Mouse (Mus musculus) lung, embryonic 15.5 days (tissue): Measurements from ENCODE around the gene Slc11a2. TPM values are rescaled to one million over a fixed set of nuclear protein-coding genes. Genes with fewer than 3 reads are reported as not detected.
A peak's percentile ranks its signal among the peaks of the same experiment; 100 is the strongest.

Experiments used
- ATAC-seq: fragments of 200-750 bp; cut with Nextera tagmentation; 2 replicates; pipeline ENCODE4 v1.8.0; 2017; ENCODE audit warnings: moderate number of reproducible peaks, borderline replicate concordance; ENCODE audit not compliant: low FRiP score, low TSS enrichment; ENCODE audit errors: extremely low read depth
- H3K27ac ChIP-seq: fragments of 300-500 bp; sonication (generic); 2 replicates; pipeline ENCODE4 v1.5.1; 2015; ENCODE audit warnings: moderate library complexity, mild to moderate bottlenecking, inconsistent platforms
- H3K27me3 ChIP-seq: fragments of 300-500 bp; sonication (generic); 2 replicates; pipeline ENCODE4 v1.6.1; 2015; ENCODE audit warnings: inconsistent platforms
- H3K36me3 ChIP-seq: fragments of 300-500 bp; sonication (generic); 2 replicates; pipeline ENCODE4 v1.6.1; 2015; ENCODE audit warnings: inconsistent platforms
- H3K4me1 ChIP-seq: fragments of 300-500 bp; sonication (generic); 2 replicates; pipeline ENCODE4 v1.6.1; 2015; ENCODE audit warnings: inconsistent platforms
- H3K4me2 ChIP-seq: fragments of 300-500 bp; sonication (generic); 2 replicates; pipeline ENCODE4 v1.6.1; 2015; ENCODE audit warnings: inconsistent platforms, mild to moderate bottlenecking, moderate library complexity
- H3K4me3 ChIP-seq: fragments of 300-500 bp; sonication (generic); 2 replicates; pipeline ENCODE4 v1.5.1; 2015; ENCODE audit warnings: mild to moderate bottlenecking, inconsistent platforms
- H3K9ac ChIP-seq: fragments of 300-500 bp; sonication (generic); 2 replicates; pipeline ENCODE4 v1.6.1; 2015; ENCODE audit warnings: inconsistent platforms
- H3K9me3 ChIP-seq: fragments of 300-500 bp; sonication (generic); 2 replicates; pipeline ENCODE4 v1.6.1; 2016; ENCODE audit warnings: inconsistent platforms
- WGBS: fragments of 180-500 bp; shearing (Covaris S2); methylation state at CpG from one replicate; pipeline ENCODE4 v1.1.7; 2015; 5-methylcytosine and 5-hydroxymethylcytosine counted together
- polyA plus RNA-seq: library from polyadenylated mRNA; unstranded; fragments of >200 nt; fragmentation: Nextera tagmentation; extraction: Ambion mirVana; gene quantifications from 2 replicates; pipeline ENCODE4 v1.2.1, GENCODE M21; 2015

The Slc11a2 gene
- polyA plus RNA-seq, 1 experiment from 2014 or later, result 26.0 TPM

DNA sequence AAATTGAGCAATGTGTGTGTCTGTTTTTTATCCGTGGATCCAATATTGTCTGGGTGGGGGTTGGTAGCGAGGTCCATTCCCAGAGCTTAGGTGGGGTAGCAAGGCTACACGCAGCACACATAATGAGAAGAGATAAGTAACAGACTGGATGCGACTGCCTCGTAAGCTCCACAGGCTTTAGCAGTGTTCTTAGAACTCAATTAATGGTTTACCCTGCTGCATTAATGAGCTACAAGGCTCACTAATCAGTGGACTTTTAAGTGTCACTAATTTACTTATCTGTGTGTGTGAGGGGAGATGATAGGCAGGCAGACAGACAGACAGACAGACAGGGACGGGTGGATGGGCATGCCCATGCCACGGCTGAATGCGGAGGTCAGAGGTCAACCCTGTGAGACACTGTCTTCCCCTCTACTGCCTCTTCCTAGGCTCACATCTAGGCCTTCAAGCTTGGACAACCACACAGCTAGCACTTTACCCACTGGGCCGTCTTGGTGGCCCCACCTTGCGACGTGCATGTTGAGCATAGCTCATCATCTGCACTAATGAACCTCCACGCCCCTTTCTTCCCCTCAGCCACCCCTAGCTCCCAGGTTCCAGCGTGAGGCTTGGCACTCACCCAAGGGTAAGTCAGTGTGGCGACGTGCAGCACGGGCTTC lies 24.2 kb downstream of the Slc11a2 start:
- 86% methylated on average over 16 of the region's 16 CpGs for WGBS
- Histone ChIP-seq H3K27ac (no peak overlapping the region), H3K4me3 (no peak overlapping the region), H3K9ac (no peak overlapping the region), H3K4me1 (no peaks in the 10 kb centered on the region), H3K9me3 (no peaks in the 10 kb centered on the region), H3K36me3 (peaks cover 92% of the 10 kb centered on the region), H3K27me3 (no peaks in the 10 kb centered on the region), H3K4me2 (no peak overlapping the region)
- ATAC-seq, result no peak

DNA sequence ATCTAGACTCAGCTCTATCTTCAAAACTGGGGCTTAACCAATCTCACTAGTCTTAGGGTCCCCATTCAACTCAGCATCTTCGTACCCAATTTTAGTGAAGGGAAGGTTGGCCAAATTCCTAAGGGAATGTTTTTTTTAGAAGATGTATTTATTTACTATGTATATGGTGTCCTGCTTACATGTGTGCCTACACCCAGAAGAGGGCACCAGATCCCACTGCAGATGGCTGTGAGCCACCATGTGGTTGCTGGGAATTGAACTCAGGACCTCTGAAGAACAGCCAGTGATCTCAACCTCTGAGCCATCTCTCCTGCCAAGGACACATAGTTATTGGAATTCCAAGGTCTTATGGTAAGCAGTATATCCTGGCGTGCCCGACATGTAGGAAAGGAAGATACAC lies 29.3 kb downstream of the Slc11a2 start:
- Histone ChIP-seq H3K4me2 (no peak overlapping the region), H3K36me3 (peaks cover 55% of the 10 kb centered on the region), H3K9me3 (no peaks in the 10 kb centered on the region), H3K4me1 (no peaks in the 10 kb centered on the region), H3K4me3 (no peak overlapping the region), H3K27me3 (no peaks in the 10 kb centered on the region), H3K9ac (no peak overlapping the region), H3K27ac (no peak overlapping the region)
- WGBS, result 96% methylated on average over 3 of the region's 3 CpGs
- ATAC-seq, result no peak

DNA sequence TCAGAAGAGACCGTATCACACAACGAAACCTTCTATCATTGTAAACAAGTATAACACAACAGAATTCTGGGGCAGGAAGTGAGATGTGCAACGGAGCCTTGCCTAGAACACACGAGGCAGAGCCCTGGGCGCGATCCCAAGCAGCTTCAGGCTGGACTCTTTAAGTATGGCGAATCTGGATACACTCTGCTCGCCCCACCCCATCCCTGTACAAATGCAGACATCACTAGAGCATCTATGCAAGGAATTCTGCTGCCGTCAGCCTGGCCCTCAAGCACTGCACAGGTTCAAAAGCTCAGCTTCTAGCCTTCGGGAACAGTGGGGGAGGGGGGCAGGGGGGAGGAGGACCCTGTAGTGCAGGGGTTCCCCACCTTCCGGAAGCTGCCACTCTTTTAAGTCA lies 31.9 kb downstream of the Slc11a2 start:
- 80% methylated on average over 11 of the region's 11 CpGs for WGBS
- no peak overlapping the region for H3K4me3 ChIP-seq
- H3K4me1 ChIP-seq, result peaks cover 4% of the 10 kb centered on the region; the same call in 1 of the 2 replicates
- H3K4me2 ChIP-seq, result no peak overlapping the region
- H3K36me3 ChIP-seq, result peaks cover 30% of the 10 kb centered on the region
- no peaks in the 10 kb centered on the region for H3K27me3 ChIP-seq
- H3K9me3 ChIP-seq, result no peaks in the 10 kb centered on the region
- ATAC-seq, result no peak
- H3K27ac ChIP-seq, result no peak overlapping the region
- no peak overlapping the region for H3K9ac ChIP-seq

DNA sequence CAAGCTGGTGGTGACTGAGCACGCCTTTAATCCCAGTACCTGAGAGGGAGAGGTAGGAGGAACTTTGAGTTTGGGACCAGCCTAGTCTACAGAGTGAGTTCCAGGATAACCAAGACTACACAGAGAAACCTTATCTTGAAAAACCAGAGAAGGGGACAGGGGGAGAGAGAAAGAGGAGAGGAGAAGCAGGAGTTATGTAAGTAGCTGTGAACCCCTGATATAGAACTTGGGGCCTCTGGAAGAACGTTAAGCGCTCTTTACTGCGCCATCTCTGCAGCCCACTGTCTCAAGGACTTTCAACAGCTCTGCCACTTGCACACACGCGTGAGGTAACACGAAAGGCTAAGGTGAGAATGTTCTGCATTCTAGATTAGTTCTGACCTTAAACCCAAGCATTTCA lies 33.3 kb downstream of the Slc11a2 start:
- H3K4me1 ChIP-seq, result peaks cover 4% of the 10 kb centered on the region; the same call in 1 of the 2 replicates
- ATAC-seq, result no peak
- WGBS, result 86% methylated on average over 7 of the region's 7 CpGs
- H3K9me3 ChIP-seq, result no peaks in the 10 kb centered on the region
- H3K27ac ChIP-seq, result no peak overlapping the region
- H3K27me3 ChIP-seq, result no peaks in the 10 kb centered on the region
- H3K4me2 ChIP-seq, result no peak overlapping the region
- H3K4me3 ChIP-seq, result no peak overlapping the region
- H3K36me3 ChIP-seq, result peaks cover 16% of the 10 kb centered on the region
- no peak overlapping the region for H3K9ac ChIP-seq

DNA sequence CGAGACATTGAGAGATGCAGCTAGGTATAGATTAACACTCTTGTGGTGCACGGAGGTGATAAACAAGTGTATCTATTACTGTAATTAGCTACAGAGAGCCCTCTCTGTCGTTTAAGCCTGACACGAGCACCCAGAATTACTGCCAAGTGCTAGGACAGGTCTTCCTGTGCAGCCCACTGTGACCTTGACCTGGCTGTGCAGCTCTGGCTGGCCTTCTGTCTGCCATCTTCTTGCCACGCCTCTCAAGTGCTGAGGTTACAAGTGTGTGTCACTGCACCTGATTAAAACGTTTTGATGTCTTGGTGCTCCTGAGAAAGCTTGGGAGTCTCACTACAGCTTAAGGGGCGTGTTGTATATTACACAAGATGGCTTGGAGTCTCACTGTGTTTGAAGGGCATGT lies 33.8 kb downstream of the Slc11a2 start:
- no peak overlapping the region for H3K9ac ChIP-seq
- H3K9me3 ChIP-seq, result no peaks in the 10 kb centered on the region
- H3K4me3 ChIP-seq, result no peak overlapping the region
- peaks cover 4% of the 10 kb centered on the region; the same call in 1 of the 2 replicates for H3K4me1 ChIP-seq
- peaks cover 11% of the 10 kb centered on the region for H3K36me3 ChIP-seq
- H3K27ac ChIP-seq, result no peak overlapping the region
- H3K4me2 ChIP-seq, result no peak overlapping the region
- no peak for ATAC-seq
- 69% methylated on average over 7 of the region's 7 CpGs for whole genome bisulfite sequencing
- H3K27me3 ChIP-seq, result no peaks in the 10 kb centered on the region

DNA sequence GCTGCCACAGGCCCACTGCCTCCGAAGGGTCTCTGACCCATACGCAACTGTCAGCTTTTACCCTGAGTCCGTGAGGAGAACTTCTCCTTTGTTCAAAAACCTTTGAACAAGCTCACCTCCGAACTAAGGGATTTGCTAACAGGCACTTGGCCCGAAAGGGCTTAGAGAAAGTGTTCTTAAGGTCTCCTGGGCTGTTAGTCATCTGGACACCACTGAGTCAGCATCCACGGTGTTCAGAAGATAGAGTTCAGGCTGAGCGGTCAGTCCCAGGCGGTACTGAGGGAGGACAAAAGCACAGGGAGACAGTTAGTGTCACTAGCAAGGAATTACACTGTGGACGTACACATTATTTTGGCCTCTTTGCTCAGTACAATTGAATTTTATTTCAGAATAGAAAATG lies 36.0 kb downstream of the Slc11a2 start:
- no peak for ATAC-seq
- 51% methylated on average over 9 of the region's 9 CpGs for WGBS
- Histone ChIP-seq H3K27me3 (no peaks in the 10 kb centered on the region), H3K27ac (peak overlapping the region; percentile 19), H3K9ac (no peak overlapping the region), H3K36me3 (no peaks in the 10 kb centered on the region; the same call in 1 of the 2 replicates), H3K4me3 (no peak overlapping the region), H3K9me3 (no peaks in the 10 kb centered on the region), H3K4me2 (no peak overlapping the region), H3K4me1 (peaks cover 4% of the 10 kb centered on the region; the same call in 1 of the 2 replicates)

DNA sequence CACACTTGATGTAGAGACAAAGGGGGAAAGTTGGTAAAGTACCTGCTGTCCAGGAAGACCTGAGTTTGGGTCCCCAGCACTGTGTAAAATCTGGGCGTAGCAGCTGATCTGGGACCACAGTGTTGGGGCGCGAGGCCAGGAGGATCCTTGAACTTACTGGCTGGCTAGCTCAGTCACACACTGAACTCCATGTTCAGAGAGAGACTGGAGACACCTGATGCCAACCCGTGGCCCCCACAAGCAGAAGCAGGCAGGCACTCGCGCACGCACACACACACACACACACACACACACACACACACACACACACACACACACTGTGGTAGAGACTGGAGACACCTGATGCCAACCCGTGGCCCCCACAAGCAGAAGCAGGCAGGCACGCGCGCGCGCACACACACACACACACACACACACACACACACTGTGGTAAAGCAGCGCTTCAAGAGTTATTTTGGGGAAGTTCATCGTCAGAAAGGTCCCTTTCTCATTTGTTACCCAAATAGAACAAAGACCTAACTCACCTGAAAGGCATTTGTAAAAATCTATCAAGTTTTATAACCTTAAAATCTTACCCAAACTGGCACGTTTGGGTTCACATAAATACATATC lies 36.5 kb downstream of the Slc11a2 start:
- 72% methylated on average over 15 of the region's 16 CpGs for WGBS
- Histone ChIP-seq H3K9me3 (no peaks in the 10 kb centered on the region), H3K27me3 (no peaks in the 10 kb centered on the region), H3K27ac (peak overlapping the region; percentile 63), H3K4me1 (peaks cover 4% of the 10 kb centered on the region; the same call in 1 of the 2 replicates), H3K9ac (no peak overlapping the region), H3K4me2 (peak overlapping the region; percentile 42), H3K36me3 (no peaks in the 10 kb centered on the region; the same call in 1 of the 2 replicates), H3K4me3 (no peak overlapping the region; the same call in 1 of the 2 replicates)
- ATAC-seq, result 0 out of 2 replicates have a peak, but pooled peaks have one; percentile 28

DNA sequence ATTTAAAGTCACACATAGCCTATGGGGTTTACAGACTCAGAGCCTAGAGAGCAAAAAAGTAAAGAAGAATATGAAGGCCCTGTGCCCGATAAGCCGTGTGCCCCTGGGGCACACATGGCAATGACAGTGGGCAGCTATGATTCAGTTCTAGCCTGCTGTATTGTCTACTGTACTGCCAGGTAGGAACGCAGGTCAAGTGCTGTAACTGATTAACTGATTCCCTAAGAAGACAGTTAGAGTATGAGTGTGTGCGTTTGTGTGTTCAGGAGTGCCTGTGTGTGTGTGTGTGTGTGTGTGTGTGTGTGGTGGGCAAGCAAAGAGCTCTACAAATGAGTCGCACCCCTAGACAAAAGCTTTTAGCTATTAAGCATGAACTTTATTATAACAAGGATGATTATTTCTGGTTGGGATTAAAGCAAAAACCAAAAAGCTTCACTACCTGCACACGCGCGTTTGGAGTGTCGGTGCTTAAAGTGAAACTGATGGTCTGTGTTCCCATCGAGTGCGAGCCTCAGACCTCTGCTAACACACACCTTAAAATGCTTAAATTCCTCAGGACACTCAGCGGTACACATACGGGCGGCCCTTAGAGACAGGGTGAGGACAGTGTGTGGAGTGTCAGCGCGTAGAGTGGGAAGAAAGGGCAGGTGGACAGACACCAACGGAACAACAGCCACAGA lies 37.2 kb downstream of the Slc11a2 start:
- H3K4me3 ChIP-seq, result no peak overlapping the region; the same call in 1 of the 2 replicates
- no peaks in the 10 kb centered on the region for H3K27me3 ChIP-seq
- no peaks in the 10 kb centered on the region for H3K36me3 ChIP-seq
- ATAC-seq, result 0 out of 2 replicates have a peak, but pooled peaks have one; percentile 53
- no peaks in the 10 kb centered on the region for H3K9me3 ChIP-seq
- peaks cover 4% of the 10 kb centered on the region; the same call in 1 of the 2 replicates for H3K4me1 ChIP-seq
- H3K9ac ChIP-seq, result no peak overlapping the region
- H3K27ac ChIP-seq, result peak overlapping the region; percentile 63
- H3K4me2 ChIP-seq, result peak overlapping the region; percentile 42
- 52% methylated on average over 17 of the region's 17 CpGs for WGBS

DNA sequence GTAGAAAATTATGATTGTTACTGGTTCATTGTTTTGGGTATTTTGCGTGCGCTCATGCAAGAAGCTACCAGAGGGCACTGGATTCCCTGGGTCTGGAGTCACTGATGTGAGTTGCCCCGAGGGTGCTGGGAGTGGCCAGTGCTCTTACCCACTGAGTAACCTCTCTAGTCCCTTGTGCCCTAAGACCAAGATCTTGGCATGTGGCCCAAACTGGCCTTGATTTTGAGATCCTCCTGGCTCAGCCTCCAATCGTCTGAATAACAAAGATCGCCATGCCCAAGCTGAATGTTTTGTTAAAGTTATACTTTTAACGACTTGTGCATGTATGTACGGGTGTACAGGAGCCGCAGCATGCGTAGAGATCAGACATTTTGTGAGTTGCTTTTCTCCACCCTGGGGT lies 39.2 kb downstream of the Slc11a2 start:
- H3K27me3 ChIP-seq, result no peaks in the 10 kb centered on the region
- no peaks in the 10 kb centered on the region for H3K36me3 ChIP-seq
- WGBS, result 89% methylated on average over 9 of the region's 9 CpGs
- ATAC-seq, result no peak
- no peak overlapping the region for H3K27ac ChIP-seq
- no peak overlapping the region for H3K4me3 ChIP-seq
- H3K4me2 ChIP-seq, result no peak overlapping the region
- no peak overlapping the region for H3K9ac ChIP-seq
- peaks cover 4% of the 10 kb centered on the region; the same call in 1 of the 2 replicates for H3K4me1 ChIP-seq
- no peaks in the 10 kb centered on the region for H3K9me3 ChIP-seq

DNA sequence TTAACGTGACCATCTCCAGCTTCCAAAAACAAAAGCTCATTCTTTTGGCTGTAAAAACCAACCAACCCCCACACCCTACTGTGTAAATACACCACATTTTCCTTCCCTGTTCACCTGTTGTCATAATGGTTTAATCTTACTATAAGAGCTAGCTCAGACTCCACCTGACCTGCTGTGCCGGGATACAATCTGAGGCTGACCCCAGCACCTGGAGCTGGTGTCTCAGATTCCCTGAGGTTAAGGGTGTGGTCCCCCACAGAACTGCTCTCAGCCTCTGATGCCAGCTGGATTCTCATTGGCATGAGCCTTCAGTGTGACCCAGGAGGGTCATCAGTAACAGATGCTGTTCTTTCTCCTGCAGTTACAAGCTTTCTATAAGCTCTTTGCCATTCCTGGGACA lies 44.8 kb downstream of the Slc11a2 start:
- 49% methylated on average over 2 of the region's 2 CpGs for WGBS
- no peaks in the 10 kb centered on the region for H3K27me3 ChIP-seq
- no peak overlapping the region for H3K4me2 ChIP-seq
- H3K27ac ChIP-seq, result no peak overlapping the region
- no peak for ATAC-seq
- H3K4me1 ChIP-seq, result no peaks in the 10 kb centered on the region
- no peaks in the 10 kb centered on the region for H3K9me3 ChIP-seq
- no peak overlapping the region for H3K4me3 ChIP-seq
- no peak overlapping the region for H3K9ac ChIP-seq
- no peaks in the 10 kb centered on the region for H3K36me3 ChIP-seq

DNA sequence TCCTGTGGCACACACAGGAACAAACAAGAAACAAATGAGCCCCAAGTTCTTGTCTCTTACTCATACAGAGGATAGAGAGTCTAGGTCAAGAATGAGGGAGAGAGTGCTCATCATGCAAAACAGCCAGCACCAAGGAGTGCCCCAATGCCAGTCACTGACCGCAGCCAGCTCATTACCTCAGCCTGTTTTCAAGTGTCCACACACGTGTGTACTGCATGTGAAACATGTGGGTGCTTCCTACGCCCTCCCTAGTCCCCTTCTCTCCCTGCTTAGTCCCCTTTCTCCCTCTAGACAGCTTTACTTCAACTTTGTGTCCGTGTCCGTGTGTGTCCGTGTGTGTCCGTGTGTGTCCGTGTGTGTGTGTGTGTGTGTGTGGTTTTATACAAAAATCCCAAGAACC lies 45.2 kb downstream of the Slc11a2 start:
- Histone ChIP-seq H3K4me1 (no peaks in the 10 kb centered on the region), H3K9ac (no peak overlapping the region), H3K9me3 (no peaks in the 10 kb centered on the region), H3K36me3 (no peaks in the 10 kb centered on the region), H3K4me3 (no peak overlapping the region), H3K4me2 (no peak overlapping the region), H3K27ac (no peak overlapping the region), H3K27me3 (no peaks in the 10 kb centered on the region)
- ATAC-seq, result no peak
- 64% methylated on average over 8 of the region's 8 CpGs for WGBS
